Mouse (Mus musculus): ENCODE results near the gene Txnip. TPM values are rescaled to one million over a fixed set of nuclear protein-coding genes. Genes with fewer than 3 reads are reported as not detected.
A peak's percentile ranks its signal among the peaks of the same experiment; 100 is the strongest.

Gene Txnip
- polyA plus RNA-seq, 1 experiment from 2014 or later = 179 TPM

- H3K4me3 ChIP-seq (replicated peaks) = no peak overlapping the region
- 64% methylated on average over 4 of the region's 4 CpGs for WGBS
- no peak for ATAC-seq (ENCODE audit: insufficient number of reproducible peaks, low FRiP score, low TSS enrichment, low read depth)
- no peaks in the 10 kb centered on the region for H3K27me3 ChIP-seq
- no peaks in the 10 kb centered on the region for H3K9me3 ChIP-seq (replicated peaks)
- H3K4me2 ChIP-seq (replicated peaks) = no peak overlapping the region
- H3K36me3 ChIP-seq = no peaks in the 10 kb centered on the region; the same call in 1 of the 2 replicates
- H3K9ac ChIP-seq = no peak overlapping the region
- no peak overlapping the region for H3K27ac ChIP-seq (replicated peaks)
- H3K4me1 ChIP-seq = peaks cover 30% of the 10 kb centered on the region
Observed at GRCm38 (mm10) chr3:96579239-96579750, 21.5 kb downstream of the Txnip start.

- peaks cover 30% of the 10 kb centered on the region for H3K4me1 ChIP-seq
- H3K36me3 ChIP-seq = no peaks in the 10 kb centered on the region; the same call in 1 of the 2 replicates
- 11% methylated on average over 16 of the region's 16 CpGs for WGBS
- peak; percentile 61 for ATAC-seq (ENCODE audit: insufficient number of reproducible peaks, low FRiP score, low TSS enrichment, low read depth)
- 0 out of 2 replicates have a peak overlapping the region, but pooled peaks have one; percentile 28 for H3K9ac ChIP-seq
- peak overlapping the region; percentile 53 for H3K4me2 ChIP-seq (replicated peaks)
- H3K27me3 ChIP-seq = no peaks in the 10 kb centered on the region
- H3K27ac ChIP-seq (replicated peaks) = no peak overlapping the region
- peak overlapping the region; percentile 32 for H3K4me3 ChIP-seq (replicated peaks)
- H3K9me3 ChIP-seq (replicated peaks) = no peaks in the 10 kb centered on the region
Observed at GRCm38 (mm10) chr3:96579885-96580454, 22.2 kb downstream of the Txnip start.

DNA sequence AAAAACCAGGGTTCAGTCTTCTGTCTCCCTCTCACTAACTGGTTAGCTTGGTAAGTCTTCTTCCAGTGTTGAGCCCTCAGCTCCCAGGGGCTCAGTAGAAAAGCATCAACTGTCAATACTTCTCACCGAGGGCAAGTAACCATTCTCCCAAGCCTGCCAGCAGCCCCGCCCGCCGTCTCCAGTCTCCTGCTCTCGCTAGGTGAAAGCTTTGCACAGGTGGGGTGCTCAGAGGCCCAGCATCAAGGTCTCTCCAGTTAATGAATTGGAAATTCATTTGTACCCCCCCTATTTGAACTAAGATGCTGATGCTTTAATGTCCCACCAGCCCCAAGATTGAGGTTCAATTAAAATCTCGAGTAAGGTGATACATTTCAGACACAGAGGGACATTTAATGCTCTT lies 23.4 kb downstream of the Txnip start:
- Histone ChIP-seq H3K4me3 (replicated peaks) (no peak overlapping the region), H3K4me1 (peaks cover 24% of the 10 kb centered on the region), H3K4me2 (replicated peaks) (no peak overlapping the region), H3K36me3 (no peaks in the 10 kb centered on the region; the same call in 1 of the 2 replicates), H3K27ac (replicated peaks) (no peak overlapping the region), H3K27me3 (no peaks in the 10 kb centered on the region), H3K9me3 (replicated peaks) (no peaks in the 10 kb centered on the region), H3K9ac (no peak overlapping the region)
- 53% methylated on average over 6 of the region's 6 CpGs for WGBS
- no peak for ATAC-seq (ENCODE audit: insufficient number of reproducible peaks, low FRiP score, low TSS enrichment, low read depth)

DNA sequence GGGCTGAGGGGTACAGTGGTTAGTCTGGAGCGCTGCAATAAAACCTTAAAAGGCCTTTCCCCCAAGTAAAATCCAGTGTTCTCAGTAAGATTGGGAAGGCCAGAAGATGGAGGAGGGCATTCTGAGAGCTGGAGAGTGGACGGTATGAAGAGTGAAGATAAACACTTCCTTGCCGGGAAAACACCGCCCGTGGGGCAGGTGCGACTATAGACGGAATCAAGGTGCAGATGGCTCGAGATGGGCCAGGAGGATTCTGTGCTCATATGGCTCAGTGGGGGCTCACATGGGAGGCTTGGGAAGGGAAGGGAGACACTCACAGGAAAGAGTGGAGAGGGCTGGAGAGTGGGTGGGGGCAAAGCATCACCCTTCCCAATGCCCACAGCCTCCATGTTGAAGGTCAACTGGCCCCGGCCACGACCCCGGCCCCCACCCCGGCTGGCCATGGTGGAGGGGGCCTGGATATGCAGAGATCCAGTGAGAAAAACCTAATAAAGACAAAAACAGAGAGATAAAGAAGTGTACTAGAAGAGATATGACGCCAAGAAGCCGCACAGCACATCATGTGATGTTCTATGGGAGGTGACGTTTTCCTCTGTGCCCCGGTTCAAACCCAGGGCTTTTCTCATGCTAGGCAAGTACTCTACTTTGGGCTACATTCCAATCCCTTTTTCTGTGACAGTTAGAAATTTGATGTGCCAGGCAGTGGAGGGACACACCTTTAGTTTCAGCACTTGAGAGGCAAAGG lies 24.2 kb downstream of the Txnip start:
- H3K27me3 ChIP-seq = no peaks in the 10 kb centered on the region
- no peaks in the 10 kb centered on the region; the same call in 1 of the 2 replicates for H3K36me3 ChIP-seq
- no peaks in the 10 kb centered on the region for H3K9me3 ChIP-seq (replicated peaks)
- no peak overlapping the region for H3K4me3 ChIP-seq (replicated peaks)
- no peak overlapping the region for H3K27ac ChIP-seq (replicated peaks)
- peaks cover 16% of the 10 kb centered on the region for H3K4me1 ChIP-seq
- WGBS = 80% methylated on average over 16 of the region's 16 CpGs
- no peak overlapping the region for H3K9ac ChIP-seq
- no peak overlapping the region for H3K4me2 ChIP-seq (replicated peaks)
- ATAC-seq (ENCODE audit: insufficient number of reproducible peaks, low FRiP score, low TSS enrichment, low read depth) = no peak

DNA sequence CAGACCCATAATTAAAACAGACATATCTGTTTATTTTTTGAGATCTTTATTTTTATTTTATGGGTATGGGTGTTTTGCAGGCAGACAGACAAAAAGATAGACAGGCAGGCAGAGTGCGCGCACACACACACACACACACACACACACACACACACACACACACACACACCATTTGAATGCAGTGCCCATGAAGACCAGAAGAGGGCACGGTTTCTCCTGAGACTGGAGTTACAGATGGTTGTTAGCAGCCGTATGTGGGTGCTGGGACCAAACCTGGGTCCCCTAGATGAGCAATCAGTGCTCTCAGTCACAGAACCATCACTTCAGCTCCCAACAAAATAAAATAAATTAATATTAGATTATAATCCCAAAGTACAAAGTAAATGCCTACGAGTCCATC lies 25.6 kb downstream of the Txnip start:
- H3K9me3 ChIP-seq (replicated peaks) = no peaks in the 10 kb centered on the region
- no peaks in the 10 kb centered on the region; the same call in 1 of the 2 replicates for H3K36me3 ChIP-seq
- no peak overlapping the region for H3K4me3 ChIP-seq (replicated peaks)
- no peak for ATAC-seq (ENCODE audit: insufficient number of reproducible peaks, low FRiP score, low TSS enrichment, low read depth)
- no peak overlapping the region for H3K27ac ChIP-seq (replicated peaks)
- no peaks in the 10 kb centered on the region for H3K27me3 ChIP-seq
- peaks cover 8% of the 10 kb centered on the region; the same call in 1 of the 2 replicates for H3K4me1 ChIP-seq
- H3K4me2 ChIP-seq (replicated peaks) = no peak overlapping the region
- no peak overlapping the region for H3K9ac ChIP-seq
- 89% methylated on average over 5 of the region's 5 CpGs for WGBS

DNA sequence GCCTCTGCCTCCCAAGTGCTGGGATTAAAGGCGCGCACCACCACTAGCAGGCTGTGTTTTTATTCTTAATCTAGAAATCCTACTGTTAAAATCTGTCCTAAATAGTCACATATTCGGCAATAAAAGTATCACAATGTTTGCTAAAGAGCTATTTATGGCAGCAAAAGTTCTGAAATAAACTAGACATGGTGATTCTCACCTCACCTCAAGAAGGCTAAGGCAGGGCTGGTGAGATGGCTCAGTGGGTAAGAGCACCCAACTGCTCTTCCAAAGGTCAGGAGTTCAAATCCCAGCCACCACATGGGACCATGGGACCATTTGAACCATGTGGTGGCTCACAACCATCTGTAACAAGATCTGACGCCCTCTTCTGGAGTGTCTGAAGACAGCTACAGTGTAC lies 32.9 kb downstream of the Txnip start:
- H3K9ac ChIP-seq = no peak overlapping the region
- H3K4me2 ChIP-seq (replicated peaks) = no peak overlapping the region
- peaks cover 4% of the 10 kb centered on the region for H3K4me1 ChIP-seq
- no peak overlapping the region for H3K27ac ChIP-seq (replicated peaks)
- ATAC-seq (ENCODE audit: insufficient number of reproducible peaks, low FRiP score, low TSS enrichment, low read depth) = no peak
- peaks cover 4% of the 10 kb centered on the region for H3K27me3 ChIP-seq
- H3K4me3 ChIP-seq (replicated peaks) = no peak overlapping the region
- WGBS = 86% methylated on average over 4 of the region's 4 CpGs
- no peaks in the 10 kb centered on the region for H3K9me3 ChIP-seq (replicated peaks)
- H3K36me3 ChIP-seq = 0 out of 2 replicates have a peak, but pooled peaks cover 2% of the 10 kb centered on the region

DNA sequence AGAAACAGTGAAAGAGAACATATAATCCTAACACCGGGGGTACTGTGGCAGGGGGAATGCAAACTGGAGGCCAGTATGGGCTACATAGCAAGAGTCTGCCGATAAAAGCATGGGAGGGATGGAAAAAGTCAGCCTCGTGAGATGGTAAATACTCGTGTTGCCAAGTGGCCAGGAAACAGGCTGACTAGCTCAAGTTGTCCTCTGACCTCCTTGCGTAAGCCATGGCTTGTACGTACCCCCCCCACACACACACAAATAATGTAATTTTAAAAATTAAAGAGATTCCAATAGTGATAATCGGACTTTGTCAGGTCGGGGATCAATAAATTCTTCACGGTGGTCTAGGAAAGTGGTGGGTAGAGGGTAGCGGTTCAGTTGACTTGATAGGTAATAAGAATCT lies 35.6 kb downstream of the Txnip start:
- WGBS = under 1% methylated on average over 10 of the region's 10 CpGs
- peaks cover 31% of the 10 kb centered on the region for H3K4me1 ChIP-seq
- H3K27me3 ChIP-seq = peaks cover 12% of the 10 kb centered on the region
- peak overlapping the region; percentile 71 for H3K4me2 ChIP-seq (replicated peaks)
- no peak for ATAC-seq (ENCODE audit: insufficient number of reproducible peaks, low FRiP score, low TSS enrichment, low read depth)
- H3K4me3 ChIP-seq (replicated peaks) = peak overlapping the region; percentile 62
- H3K27ac ChIP-seq (replicated peaks) = peak overlapping the region; percentile 89
- H3K9ac ChIP-seq = peak overlapping the region; percentile 44
- H3K9me3 ChIP-seq (replicated peaks) = no peaks in the 10 kb centered on the region
- H3K36me3 ChIP-seq = 0 out of 2 replicates have a peak, but pooled peaks cover 2% of the 10 kb centered on the region

DNA sequence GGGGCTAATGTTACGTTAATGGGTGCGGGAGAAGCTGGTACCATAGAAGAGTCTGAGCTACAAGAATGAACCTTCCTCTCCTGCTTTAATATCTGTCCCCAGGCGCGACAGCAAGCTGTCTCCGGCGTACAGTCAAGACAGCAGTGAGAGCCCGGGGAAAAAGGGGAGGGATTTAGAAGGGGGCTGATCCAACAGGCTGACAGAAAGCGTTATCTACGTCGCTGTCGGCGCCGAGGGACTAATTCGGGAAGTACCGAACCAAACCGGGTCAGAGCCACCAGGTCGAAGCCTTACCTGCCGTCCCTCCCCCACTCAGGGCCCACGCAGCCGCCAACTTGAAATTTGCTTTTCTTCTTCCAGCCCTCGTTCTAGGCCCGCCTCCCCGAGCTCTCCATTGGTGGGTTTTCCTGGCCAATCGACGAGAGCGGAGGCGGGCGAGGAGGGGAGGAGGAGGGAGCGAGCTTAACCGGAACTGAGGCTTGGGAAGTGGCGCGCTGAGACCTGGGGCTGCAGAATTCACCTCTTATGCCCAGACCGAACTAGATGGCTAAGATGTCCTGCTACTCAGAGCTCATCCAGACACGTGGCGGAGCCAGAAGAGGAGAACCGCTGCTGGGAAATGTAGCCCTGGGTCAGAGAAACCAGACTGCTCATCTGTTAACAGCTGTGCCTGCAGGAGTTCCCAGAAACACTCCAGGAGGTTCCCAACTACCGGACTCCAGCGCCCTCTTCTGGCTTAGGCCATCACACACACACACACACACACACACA lies 36.2 kb downstream of the Txnip start, which contains the start of gene Polr3gl:
Gene Polr3gl (minus strand): TSS at position 392 of the 771 bp plus-strand sequence.
- Histone ChIP-seq H3K4me2 (replicated peaks) (peak within 1 kb of the TSS; percentile 71), H3K4me3 (replicated peaks) (peak within 1 kb of the TSS; percentile 62), H3K36me3 (0 out of 2 replicates have a peak, but pooled peaks cover 2% of the 10 kb centered on the region), H3K9ac (peak within 1 kb of the TSS; percentile 44), H3K4me1 (peaks cover 37% of the 10 kb centered on the region), H3K9me3 (replicated peaks) (no peaks in the 10 kb centered on the region), H3K27ac (replicated peaks) (peak within 1 kb of the TSS; percentile 89), H3K27me3 (peaks cover 12% of the 10 kb centered on the region)
- ATAC-seq (ENCODE audit: insufficient number of reproducible peaks, low FRiP score, low TSS enrichment, low read depth) = peak; percentile 87
- under 1% methylated on average over 38 of the region's 38 CpGs for WGBS

DNA sequence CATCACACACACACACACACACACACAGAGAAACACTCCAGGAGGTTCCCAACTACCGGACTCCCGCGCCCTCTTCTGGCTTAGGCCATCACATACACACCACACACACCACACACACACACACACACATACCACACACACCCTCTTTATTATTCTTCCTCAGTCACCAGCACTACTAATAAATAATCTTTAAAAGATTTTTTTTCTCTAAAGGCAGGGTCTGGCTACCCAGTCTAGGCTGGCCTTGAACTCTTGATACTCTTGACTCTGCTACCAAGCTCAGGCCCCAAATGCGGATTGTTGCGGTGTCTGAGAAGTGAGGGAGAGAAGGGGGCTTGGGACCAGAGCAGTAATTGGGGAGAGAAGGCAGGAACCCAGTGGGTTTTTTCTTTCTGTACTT lies 37.1 kb downstream of the Txnip start:
- H3K27me3 ChIP-seq = peaks cover 12% of the 10 kb centered on the region
- peaks cover 40% of the 10 kb centered on the region for H3K4me1 ChIP-seq
- no peaks in the 10 kb centered on the region for H3K9me3 ChIP-seq (replicated peaks)
- H3K27ac ChIP-seq (replicated peaks) = no peak overlapping the region
- no peak overlapping the region for H3K4me3 ChIP-seq (replicated peaks)
- H3K4me2 ChIP-seq (replicated peaks) = no peak overlapping the region
- 0 out of 2 replicates have a peak, but pooled peaks cover 2% of the 10 kb centered on the region for H3K36me3 ChIP-seq
- ATAC-seq (ENCODE audit: insufficient number of reproducible peaks, low FRiP score, low TSS enrichment, low read depth) = no peak
- H3K9ac ChIP-seq = no peak overlapping the region
- 83% methylated on average over 5 of the region's 5 CpGs for WGBS

DNA sequence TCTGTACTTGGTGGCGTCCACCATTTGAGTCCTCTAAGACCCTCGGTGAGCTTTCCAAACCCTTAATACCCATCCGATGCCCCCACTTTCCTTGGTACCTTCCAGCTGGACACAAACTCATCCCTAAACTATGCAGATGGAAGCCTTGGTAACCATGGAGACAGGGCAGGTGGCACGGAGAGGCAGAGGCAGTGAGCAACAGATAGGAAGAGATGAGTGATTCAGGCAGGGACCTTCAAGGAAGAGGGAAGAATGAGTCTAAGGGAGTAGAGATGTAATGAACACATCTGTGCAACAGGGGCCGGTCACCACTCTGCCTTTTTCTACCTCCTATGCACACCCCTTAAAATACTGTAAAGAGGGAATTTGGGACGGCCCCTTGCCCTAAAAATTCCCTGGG lies 37.9 kb downstream of the Txnip start:
- no peaks in the 10 kb centered on the region for H3K9me3 ChIP-seq (replicated peaks)
- H3K4me3 ChIP-seq (replicated peaks) = no peak overlapping the region; the same call in 1 of the 2 replicates
- no peak overlapping the region for H3K27ac ChIP-seq (replicated peaks)
- H3K36me3 ChIP-seq = no peaks in the 10 kb centered on the region
- H3K4me2 ChIP-seq (replicated peaks) = peak overlapping the region; percentile 92; the same call in 1 of the 2 replicates
- H3K27me3 ChIP-seq = peaks cover 12% of the 10 kb centered on the region
- H3K4me1 ChIP-seq = peaks cover 48% of the 10 kb centered on the region
- ATAC-seq (ENCODE audit: insufficient number of reproducible peaks, low FRiP score, low TSS enrichment, low read depth) = no peak
- H3K9ac ChIP-seq = no peak overlapping the region
- 23% methylated on average over 6 of the region's 6 CpGs for WGBS
